Mouse (Mus musculus) megakaryocyte progenitor cell, adult 5-6 weeks (primary cell): Measurements from ENCODE around the gene Btbd9. TPM values are rescaled to one million over a fixed set of nuclear protein-coding genes. Genes with fewer than 3 reads are reported as not detected.

Experiments used
- ATAC-seq: replicated peaks from 2 replicates; pipeline ENCODE4 v1.8.0; 2016; ENCODE audit warnings: mild to moderate bottlenecking, moderate TSS enrichment, inconsistent platforms; ENCODE audit not compliant: poor library complexity
- total RNA-seq, 2 experiments: library from RNA; stranded (forward) in 1 of 2; stranded (reverse) in 1 of 2; fragments of 157-497, 149-512 nt in 1 of 2; fragments of 200-1000 nt in 1 of 2; gene quantifications; 2 replicates each; pipeline versions ENCODE4 v1.2.3 to v1.2.4; 2015 to 2017

Btbd9 gene
- total RNA-seq, 2 experiments from 2014 or later = 17.2 to 25.4 TPM

- ATAC-seq = no peak
These were observed 28.0 kb upstream of the Btbd9 start for GRCm38 (mm10) chr17:30604296-30604695.

GRCm38 (mm10) chr17:30602175-30602574, 25.9 kb upstream of the Btbd9 start:
- ATAC-seq = no peak

- ATAC-seq = no peak
These were observed 22.0 kb upstream of the Btbd9 start for GRCm38 (mm10) chr17:30598300-30598699.

- no peak for ATAC-seq
These were observed 21.5 kb upstream of the Btbd9 start for GRCm38 (mm10) chr17:30597786-30598185.

GRCm38 (mm10) chr17:30594846-30595245, 18.6 kb upstream of the Btbd9 start:
- ATAC-seq = no peak

GRCm38 (mm10) chr17:30594407-30594806, 18.1 kb upstream of the Btbd9 start:
- no peak for ATAC-seq

GRCm38 (mm10) chr17:30590417-30591198, 14.3 kb upstream of the Btbd9 start:
- peak; percentile 68 for ATAC-seq

- no peak for ATAC-seq
These were observed 7.1 kb upstream of the Btbd9 start for GRCm38 (mm10) chr17:30583258-30584001.

- ATAC-seq = no peak
These were observed 6.0 kb upstream of the Btbd9 start for GRCm38 (mm10) chr17:30582313-30582712.

- ATAC-seq = no peak
These were observed 4.9 kb upstream of the Btbd9 start for GRCm38 (mm10) chr17:30581201-30581600.

- no peak for ATAC-seq
These were observed 4.5 kb upstream of the Btbd9 start for GRCm38 (mm10) chr17:30580781-30581180.

- ATAC-seq = no peak
These were observed 658 bp upstream of the Btbd9 start for GRCm38 (mm10) chr17:30576946-30577345.

- no peak for ATAC-seq
These were observed 975 bp downstream of the Btbd9 start for GRCm38 (mm10) chr17:30575121-30575904.

- 0 out of 2 replicates have a peak, but pooled peaks have one; percentile 30 for ATAC-seq
These were observed 1.6 kb downstream of the Btbd9 start for GRCm38 (mm10) chr17:30574783-30575075.

GRCm38 (mm10) chr17:30573990-30574782, 2.1 kb downstream of the Btbd9 start:
- no peak for ATAC-seq

- no peak for ATAC-seq
These were observed 5.3 kb downstream of the Btbd9 start for GRCm38 (mm10) chr17:30570971-30571370.

GRCm38 (mm10) chr17:30570173-30570572, 6.1 kb downstream of the Btbd9 start:
- ATAC-seq = no peak

GRCm38 (mm10) chr17:30568473-30568872, 7.8 kb downstream of the Btbd9 start:
- no peak for ATAC-seq

- ATAC-seq = no peak
These were observed 11.3 kb downstream of the Btbd9 start for GRCm38 (mm10) chr17:30564971-30565370.

GRCm38 (mm10) chr17:30564407-30564806, 11.9 kb downstream of the Btbd9 start:
- ATAC-seq = no peak
